Mouse (Mus musculus): ENCODE results near the gene Elmod3. TPM values are rescaled to one million over a fixed set of nuclear protein-coding genes. Genes with fewer than 3 reads are reported as not detected.

The Elmod3 gene
- total RNA-seq, 1 experiment from 2014 or later, result 16.2 TPM

GRCm38 (mm10) chr6:72570644-72571397 is 27.4 kb downstream of the Elmod3 start:
- no peak for DNase-seq

- no peak for DNase-seq
Observed at GRCm38 (mm10) chr6:72568736-72569135, 29.5 kb downstream of the Elmod3 start.

- DNase-seq, result no peak
Observed at GRCm38 (mm10) chr6:72567508-72567907, 30.7 kb downstream of the Elmod3 start.

- DNase-seq, result peak; percentile 90
Observed at GRCm38 (mm10) chr6:72566044-72566443, 32.2 kb downstream of the Elmod3 start.

GRCm38 (mm10) chr6:72565506-72565905 is 32.7 kb downstream of the Elmod3 start:
- no peak for DNase-seq

GRCm38 (mm10) chr6:72562894-72563293 is 35.3 kb downstream of the Elmod3 start:
- peak; percentile 24 for DNase-seq

- DNase-seq, result no peak
Observed at GRCm38 (mm10) chr6:72562486-72562885, 35.7 kb downstream of the Elmod3 start.

GRCm38 (mm10) chr6:72560801-72561200 is 37.4 kb downstream of the Elmod3 start:
- no peak for DNase-seq

- DNase-seq, result no peak
Observed at GRCm38 (mm10) chr6:72553079-72553412, 45.2 kb downstream of the Elmod3 start.

GRCm38 (mm10) chr6:72552171-72553078 is 45.8 kb downstream of the Elmod3 start:
- peak; percentile 85 for DNase-seq

- no peak for DNase-seq
Observed at GRCm38 (mm10) chr6:72550503-72551100, 47.6 kb downstream of the Elmod3 start.

- no peak for DNase-seq
Observed at GRCm38 (mm10) chr6:72550025-72550424, 48.2 kb downstream of the Elmod3 start.

GRCm38 (mm10) chr6:72549041-72549580 is 49.1 kb downstream of the Elmod3 start:
- DNase-seq, result peak; percentile 29

GRCm38 (mm10) chr6:72547862-72548261 is 50.4 kb downstream of the Elmod3 start:
- no peak for DNase-seq

- DNase-seq, result no peak
Observed at GRCm38 (mm10) chr6:72547121-72547520, 51.1 kb downstream of the Elmod3 start.

- no peak for DNase-seq
Observed at GRCm38 (mm10) chr6:72545377-72545776, 52.8 kb downstream of the Elmod3 start.

- peak; percentile 83 for DNase-seq
Observed at GRCm38 (mm10) chr6:72544283-72544987, 53.8 kb downstream of the Elmod3 start, which contains the start of gene Capg. Capg (plus strand) TSS chr6:72544391.

GRCm38 (mm10) chr6:72543265-72543850 is 54.9 kb downstream of the Elmod3 start:
- peak; percentile 30 for DNase-seq

GRCm38 (mm10) chr6:72538562-72539031 is 59.6 kb downstream of the Elmod3 start:
- peak; percentile 90 for DNase-seq

- DNase-seq, result no peak
Observed at GRCm38 (mm10) chr6:72537998-72538500, 60.2 kb downstream of the Elmod3 start.

- DNase-seq, result peak; percentile 91
Observed at GRCm38 (mm10) chr6:72535165-72535564, 63.0 kb downstream of the Elmod3 start.
